Mouse (Mus musculus): ENCODE data around the gene Ttll9. TPM values are rescaled to one million over a fixed set of nuclear protein-coding genes. Genes with fewer than 3 reads are reported as not detected.

Gene Ttll9
- total RNA-seq, 2 experiments from 2014 or later = 1.7 to 3.0 TPM

- DNase-seq (ENCODE audit: low spot score in 2 of 2) = peak; percentile 59 to 68
These were observed 85.7 kb downstream of the Ttll9 start for GRCm38 (mm10) chr2:153047828-153048465.

DNA sequence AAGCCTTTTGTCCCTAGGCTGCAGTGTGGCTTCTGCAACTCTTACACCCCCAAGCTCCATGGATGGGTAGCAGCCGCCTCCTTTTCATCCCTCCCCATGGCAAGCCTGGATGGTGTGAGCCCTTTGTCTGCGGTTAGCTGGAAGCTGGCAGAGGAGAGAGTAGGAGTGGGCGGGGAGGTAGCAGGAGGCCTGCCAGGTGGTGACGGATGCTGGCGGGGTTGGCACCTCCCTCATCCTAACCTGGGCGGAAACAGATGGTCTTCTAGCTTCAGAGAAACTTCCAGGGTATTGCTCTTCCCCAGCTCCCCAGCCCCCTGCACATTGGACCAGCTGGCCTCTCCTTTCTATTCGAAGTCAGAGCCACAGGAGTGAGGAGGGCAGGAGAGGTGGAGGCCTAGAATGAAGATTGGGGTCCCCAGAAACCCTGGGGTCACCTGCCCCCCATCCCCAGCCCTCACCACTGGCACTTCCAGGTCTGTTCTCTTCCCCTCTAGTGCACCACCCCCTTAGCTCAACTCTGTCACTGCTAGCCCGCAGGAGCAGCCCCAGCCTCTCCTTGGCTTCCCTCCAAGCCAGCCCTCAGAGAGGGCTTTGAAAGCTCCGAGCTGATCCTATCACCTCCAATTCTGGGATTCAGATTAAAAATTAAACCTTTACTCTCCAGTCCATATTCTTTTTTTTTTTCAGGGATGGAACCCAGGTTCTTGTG is 87.2 kb downstream of the Ttll9 start:
- no peak for DNase-seq (ENCODE audit: low spot score in 2 of 2)

DNA sequence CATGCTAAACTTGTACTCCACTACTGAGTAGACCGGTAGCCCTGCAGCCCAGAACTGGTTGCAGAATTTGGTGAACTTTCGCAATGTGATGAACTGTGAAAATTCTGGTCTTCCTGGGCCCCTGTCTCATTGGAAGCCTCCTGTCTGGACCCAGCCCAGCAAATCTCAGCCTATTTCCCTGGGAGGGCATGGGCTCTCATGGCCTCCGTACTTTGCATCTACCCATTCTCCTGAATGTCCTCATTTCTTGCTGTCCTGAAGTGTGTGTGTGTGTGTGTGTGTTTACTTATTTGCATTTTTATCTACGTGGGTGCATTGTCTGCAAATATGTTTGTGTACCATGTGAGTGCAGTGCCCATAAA is 87.7 kb downstream of the Ttll9 start:
- DNase-seq (ENCODE audit: low spot score in 2 of 2) = no peak

- DNase-seq (ENCODE audit: low spot score in 2 of 2) = no peak
These were observed 88.8 kb downstream of the Ttll9 start for GRCm38 (mm10) chr2:153051095-153051494.

DNA sequence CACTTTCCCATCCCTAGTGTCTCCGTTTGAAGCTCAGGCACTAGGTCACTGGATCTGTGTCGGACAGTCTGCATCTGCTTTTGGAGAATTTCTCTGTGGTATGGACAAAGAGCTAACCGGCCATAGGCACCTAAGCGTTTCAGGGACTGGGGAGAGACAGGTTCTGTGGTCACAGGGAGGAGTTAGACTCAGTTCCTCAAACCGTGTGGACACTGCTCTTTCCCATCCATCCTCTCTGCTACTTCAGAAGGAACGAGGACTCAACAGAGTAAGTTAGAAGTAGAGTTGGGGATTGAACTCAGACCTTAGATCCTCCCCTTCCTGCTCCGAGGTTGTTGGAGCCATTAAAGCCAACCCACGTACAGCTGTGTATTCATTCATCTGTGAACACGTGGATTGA is 89.3 kb downstream of the Ttll9 start:
- no peak for DNase-seq (ENCODE audit: low spot score in 2 of 2)

DNA sequence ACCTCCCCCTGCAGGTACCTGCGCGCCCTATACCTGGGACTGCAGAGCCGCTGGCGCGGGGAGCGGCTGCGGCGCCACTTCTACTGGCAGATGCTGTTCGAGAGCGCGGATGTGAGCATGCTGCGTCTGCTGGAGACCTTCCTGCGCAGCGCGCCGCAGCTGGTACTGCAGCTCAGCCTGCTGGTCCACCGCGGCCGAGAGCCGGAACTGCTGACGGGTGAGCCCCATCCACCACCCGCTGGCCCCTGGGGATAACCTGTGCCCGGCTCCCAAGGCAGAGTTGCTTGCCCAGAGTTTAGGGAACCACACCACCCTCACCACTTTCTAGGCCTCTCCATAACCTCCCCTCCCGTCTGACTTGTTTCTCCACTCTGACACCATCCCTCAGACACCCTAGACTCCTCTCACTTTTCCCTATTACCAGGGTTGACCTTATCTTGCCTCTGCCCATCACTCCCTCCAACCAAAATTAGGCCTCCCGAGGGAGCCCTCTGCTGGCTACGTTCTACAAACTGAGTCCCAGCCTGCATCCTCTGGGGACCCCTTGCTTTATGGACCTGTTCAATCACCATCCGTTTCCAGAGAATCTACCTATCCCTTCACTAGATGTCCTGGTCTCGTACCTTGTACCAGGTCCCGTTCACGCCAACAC is 90.5 kb downstream of the Ttll9 start:
- peak in 1 of 2 experiments; percentile 20 for DNase-seq (ENCODE audit: low spot score in 2 of 2)

DNA sequence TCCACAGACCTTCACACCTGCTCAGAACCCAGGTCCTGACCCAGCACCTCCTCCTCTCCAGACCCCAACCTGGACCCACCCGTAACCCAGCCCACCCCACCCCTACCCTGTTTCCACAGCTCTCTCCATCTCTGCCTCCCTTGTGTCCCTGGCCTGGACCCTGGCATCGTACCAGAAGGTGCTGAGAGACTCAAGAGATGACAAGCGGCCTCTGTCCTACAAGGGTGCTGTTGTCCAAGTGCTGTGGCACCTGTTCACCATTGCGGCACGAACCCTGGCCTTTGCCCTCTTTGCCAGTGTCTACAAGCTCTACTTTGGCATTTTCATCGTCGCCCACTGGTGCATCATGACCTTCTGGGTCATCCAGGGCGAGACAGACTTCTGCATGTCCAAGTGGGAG is 91.6 kb downstream of the Ttll9 start:
- DNase-seq (ENCODE audit: low spot score in 2 of 2) = no peak

DNA sequence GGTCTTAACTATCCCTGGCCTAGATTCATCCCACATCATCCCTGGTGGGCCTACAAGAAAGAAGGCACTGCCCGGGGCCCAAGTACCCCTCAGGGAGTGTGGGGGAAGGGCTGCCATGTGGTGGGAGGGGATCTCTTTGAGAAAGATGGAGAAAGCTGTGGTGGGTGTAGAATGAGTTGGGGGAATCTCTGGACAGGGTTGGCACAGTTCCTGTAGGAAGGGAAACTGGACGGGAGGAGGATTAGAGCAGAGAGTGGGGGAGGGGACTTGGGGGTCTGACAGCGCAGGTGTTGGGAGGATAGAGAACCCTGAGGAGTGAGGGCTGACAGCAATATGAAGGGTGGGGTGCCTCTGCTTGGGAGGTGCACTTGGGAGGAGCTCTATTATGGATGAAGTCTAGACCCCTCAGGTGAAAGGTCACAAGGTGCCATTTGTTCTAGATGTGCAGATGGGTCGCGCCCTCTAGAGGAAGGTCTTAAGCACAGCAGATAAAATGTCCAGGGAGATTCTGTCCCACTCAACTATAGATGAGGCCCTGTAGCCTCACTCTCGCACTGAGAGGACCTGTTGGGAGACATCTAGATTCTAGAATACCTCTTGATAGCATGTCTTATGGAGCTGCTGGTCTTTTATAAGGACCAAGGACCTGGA is 93.1 kb downstream of the Ttll9 start:
- no peak for DNase-seq (ENCODE audit: low spot score in 2 of 2)

Other genes starting within 250 kb of the Ttll9 start
- 10 to 100 TPM; 32.9 to 35.8 TPM for gene Id1, start 226.2 kb upstream of the Ttll9 start, total RNA-seq (2021)
- 1 to 10 TPM; 2.9 to 3.6 TPM for gene Cox4i2, start 208.3 kb upstream of the Ttll9 start, total RNA-seq (2021)
- 100 to 1,000 TPM; 124 to 128 TPM for gene Bcl2l1, start 130.8 kb upstream of the Ttll9 start, total RNA-seq (2021)
- 1 to 10 TPM; 2.5 to 4.7 TPM for gene Tpx2, start 114.5 kb upstream of the Ttll9 start, total RNA-seq (2021)
- gene Mylk2, start 51.1 kb upstream of the Ttll9 start, total RNA-seq (2021) = under 1 TPM in 1 of 2 experiments, not detected in 1; 0.12 TPM
- 1 to 10 TPM; 1.3 to 1.7 TPM for gene Foxs1, start 29.3 kb upstream of the Ttll9 start, total RNA-seq (2021)
- 10 to 100 TPM; 26.1 to 27.1 TPM for gene Dusp15, start 10.8 kb upstream of the Ttll9 start, total RNA-seq (2021)
- 10 to 100 TPM; 34.0 to 37.4 TPM for gene Pdrg1, start 52.9 kb downstream of the Ttll9 start, total RNA-seq (2021)
- gene Xkr7, start 69.4 kb downstream of the Ttll9 start, total RNA-seq (2021) = 1 to 10 TPM; 3.3 TPM
- gene Ccm2l, start 103.5 kb downstream of the Ttll9 start, total RNA-seq (2021) = 1 to 10 TPM; 5.5 to 7.4 TPM
- gene Hck, start 146.0 kb downstream of the Ttll9 start, total RNA-seq (2021) = 1 to 10 TPM; 2.2 to 2.4 TPM
- gene Tm9sf4, start 198.8 kb downstream of the Ttll9 start, total RNA-seq (2021) = 10 to 100 TPM; 93.0 to 93.3 TPM